21 mouse cellular contexts compared by ENCODE assay signal in the genomic region with DNA sequence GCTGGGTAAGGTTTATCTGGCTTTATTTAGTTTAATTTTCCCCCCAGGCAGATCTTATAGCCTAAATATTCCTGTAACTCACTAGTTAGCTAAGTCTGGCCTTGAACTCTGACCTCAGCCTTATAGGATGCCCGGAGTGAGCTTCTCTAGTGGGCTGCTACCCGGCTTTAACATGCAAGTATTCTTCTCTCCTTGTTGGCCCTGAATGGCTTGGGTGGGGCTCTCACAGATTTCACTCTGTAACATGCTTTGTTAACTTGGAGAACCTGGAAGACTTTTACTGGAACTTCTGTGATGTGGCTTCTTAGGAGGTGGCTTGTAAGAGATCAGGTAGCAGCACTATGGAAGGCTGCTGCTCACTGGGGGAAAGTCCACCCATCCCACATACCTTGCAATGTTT.
"Had no signal": no experiment of that assay in that cellular context is flagged by ENCODE, and none has a peak within 500 bp of the region (broad histone marks: within the 10 kb centered on the region; RNA-seq: fewer than 3 reads in every experiment).

No protein-coding gene starts in this region.

- H3K36me3 ChIP-seq: liver, embryonic 13.5 days; liver, embryonic 15.5 days; lung, embryonic 15.5 days; midbrain, embryonic 10.5 days; midbrain, embryonic 13.5 days; neural tube, embryonic 13.5 days; neural tube, embryonic 15.5 days had no signal

- H3K4me2 ChIP-seq: liver, embryonic 13.5 days; liver, embryonic 15.5 days; lung, embryonic 15.5 days; midbrain, embryonic 13.5 days; neural tube, embryonic 13.5 days; neural tube, embryonic 15.5 days had no signal

- H3K27ac ChIP-seq: liver, embryonic 13.5 days; liver, embryonic 15.5 days; lung, embryonic 15.5 days; midbrain, embryonic 10.5 days; midbrain, embryonic 13.5 days; neural tube, embryonic 13.5 days; neural tube, embryonic 15.5 days had no signal

- H3K4me1 ChIP-seq: liver, embryonic 13.5 days; liver, embryonic 15.5 days had no signal

- H3K4me3 ChIP-seq: liver, embryonic 13.5 days; liver, embryonic 15.5 days; lung, embryonic 15.5 days; midbrain, embryonic 10.5 days; midbrain, embryonic 13.5 days; myocyte; neural tube, embryonic 13.5 days; neural tube, embryonic 15.5 days had no signal

- ATAC-seq: liver, postnatal 0 days; lung, postnatal 0 days; midbrain, embryonic 13.5 days; midbrain, embryonic 16.5 days had no signal

- H3K9ac ChIP-seq: liver, embryonic 13.5 days; liver, embryonic 15.5 days; liver, postnatal 0 days; lung, embryonic 15.5 days; midbrain, embryonic 13.5 days; neural tube, embryonic 13.5 days; neural tube, embryonic 15.5 days had no signal

- H3K9me3 ChIP-seq: liver, embryonic 13.5 days; liver, embryonic 15.5 days; lung, embryonic 15.5 days; midbrain, embryonic 10.5 days; midbrain, embryonic 13.5 days; neural tube, embryonic 13.5 days; neural tube, embryonic 15.5 days had no signal

- H3K27me3 ChIP-seq: liver, embryonic 13.5 days; liver, embryonic 15.5 days; lung, embryonic 15.5 days; midbrain, embryonic 13.5 days; neural tube, embryonic 13.5 days; neural tube, embryonic 15.5 days had no signal

- DNase-seq: liver, embryonic 13.5 days; liver, postnatal 0 days; lung, adult 2 months; lung, postnatal 4 days; retina, postnatal 1 day; right cerebral cortex, adult 18-20 months; right cerebral cortex, postnatal 25 days; right cerebral cortex, postnatal 4 days; spleen, adult 18-20 months; thymus, adult 18-20 months; thymus, postnatal 14 days; thymus, postnatal 36 days had no signal
